Mouse (Mus musculus) ovary, adult 18-20 months (tissue): ENCODE results near the gene Dbndd1.
"Not testable (repeated sequence)": the region's sequence is repeated elsewhere in the genome, so short reads cannot be mapped to it uniquely, and the experiment has no call there.

Experiments used
- DNase-seq: peaks from one replicate; pipeline ENCODE4 v3.0.0; 2022; ENCODE audit warnings: low spot score, mixed read lengths

Gene Dbndd1

GRCm38 (mm10) chr8:123492898-123493297 lies 22.4 kb downstream of the Dbndd1 start:
- no peak for DNase-seq

GRCm38 (mm10) chr8:123491280-123492075 lies 23.8 kb downstream of the Dbndd1 start:
- no peak for DNase-seq

GRCm38 (mm10) chr8:123482627-123483026 lies 32.6 kb downstream of the Dbndd1 start:
- no peak for DNase-seq

- no peak for DNase-seq
Observed at GRCm38 (mm10) chr8:123478456-123479218, 36.6 kb downstream of the Dbndd1 start.

GRCm38 (mm10) chr8:123477737-123478258 lies 37.5 kb downstream of the Dbndd1 start, which contains the start of gene Afg3l1:
TSS of gene Afg3l1 (plus strand) at chr8:123477903.
- DNase-seq, result peak; percentile 88

- DNase-seq, result no peak
Observed at GRCm38 (mm10) chr8:123476911-123477736, 38.1 kb downstream of the Dbndd1 start.

- not testable (repeated sequence) for DNase-seq
Observed at GRCm38 (mm10) chr8:123474549-123474948, 40.7 kb downstream of the Dbndd1 start.

- not testable (repeated sequence) for DNase-seq
Observed at GRCm38 (mm10) chr8:123472991-123473390, 42.3 kb downstream of the Dbndd1 start.

- DNase-seq, result no peak
Observed at GRCm38 (mm10) chr8:123467476-123467875, 47.8 kb downstream of the Dbndd1 start.

- no peak for DNase-seq
Observed at GRCm38 (mm10) chr8:123463651-123464050, 51.6 kb downstream of the Dbndd1 start.
